Mouse (Mus musculus): Measurements from ENCODE around the gene Map3k6. TPM values are rescaled to one million over a fixed set of nuclear protein-coding genes. Genes with fewer than 3 reads are reported as not detected.

The Map3k6 gene
- polyA plus RNA-seq, 1 experiment = 1.6 TPM

DNA sequence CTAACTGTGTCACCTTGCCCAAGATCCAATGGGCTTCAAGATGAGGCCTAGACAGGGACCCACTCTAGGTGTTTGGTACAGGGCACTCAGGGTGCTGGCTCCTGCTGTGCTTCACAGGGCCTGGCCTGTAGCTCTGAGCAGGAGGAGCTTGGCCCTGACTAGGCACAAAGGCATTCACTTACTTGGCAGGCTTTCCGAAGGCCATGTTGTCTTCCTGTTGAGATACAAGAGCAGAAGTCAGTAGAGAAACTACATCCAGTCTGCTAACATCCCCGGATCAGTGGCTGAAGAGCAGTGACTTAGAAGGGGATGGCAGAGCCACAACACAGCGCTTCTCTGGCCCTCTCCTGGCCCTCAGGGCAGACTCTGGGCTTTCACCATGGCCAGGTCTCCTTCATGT lies 29.0 kb downstream of the Map3k6 start:
- TF ChIP-seq CTCF (IDR thresholded peaks at IDR 0.05; ENCODE audit: low read depth, low read length) = no peak
- TF ChIP-seq POLR2A (IDR thresholded peaks at IDR 0.05; ENCODE audit: borderline replicate concordance, low read depth, low read length) = no peak
- Histone ChIP-seq H3K4me3 (ENCODE audit: insufficient read depth, low read length) (no peak overlapping the region), H3K4me1 (ENCODE audit: control insufficient read depth, insufficient read depth, low read length) (no peaks in the 10 kb centered on the region), H3K27ac (ENCODE audit: insufficient read depth, low read depth, low read length) (no peak overlapping the region)

GRCm38 (mm10) chr4:133270929-133271328 lies 30.3 kb downstream of the Map3k6 start:
- Histone ChIP-seq H3K4me1 (ENCODE audit: control insufficient read depth, insufficient read depth, low read length) (peaks cover 6% of the 10 kb centered on the region), H3K4me3 (ENCODE audit: insufficient read depth, low read length) (no peak overlapping the region), H3K27ac (ENCODE audit: insufficient read depth, low read depth, low read length) (no peak overlapping the region)
- no peak for TF ChIP-seq CTCF (IDR thresholded peaks at IDR 0.05; ENCODE audit: low read depth, low read length)
- TF ChIP-seq POLR2A (IDR thresholded peaks at IDR 0.05; ENCODE audit: borderline replicate concordance, low read depth, low read length) = no peak

DNA sequence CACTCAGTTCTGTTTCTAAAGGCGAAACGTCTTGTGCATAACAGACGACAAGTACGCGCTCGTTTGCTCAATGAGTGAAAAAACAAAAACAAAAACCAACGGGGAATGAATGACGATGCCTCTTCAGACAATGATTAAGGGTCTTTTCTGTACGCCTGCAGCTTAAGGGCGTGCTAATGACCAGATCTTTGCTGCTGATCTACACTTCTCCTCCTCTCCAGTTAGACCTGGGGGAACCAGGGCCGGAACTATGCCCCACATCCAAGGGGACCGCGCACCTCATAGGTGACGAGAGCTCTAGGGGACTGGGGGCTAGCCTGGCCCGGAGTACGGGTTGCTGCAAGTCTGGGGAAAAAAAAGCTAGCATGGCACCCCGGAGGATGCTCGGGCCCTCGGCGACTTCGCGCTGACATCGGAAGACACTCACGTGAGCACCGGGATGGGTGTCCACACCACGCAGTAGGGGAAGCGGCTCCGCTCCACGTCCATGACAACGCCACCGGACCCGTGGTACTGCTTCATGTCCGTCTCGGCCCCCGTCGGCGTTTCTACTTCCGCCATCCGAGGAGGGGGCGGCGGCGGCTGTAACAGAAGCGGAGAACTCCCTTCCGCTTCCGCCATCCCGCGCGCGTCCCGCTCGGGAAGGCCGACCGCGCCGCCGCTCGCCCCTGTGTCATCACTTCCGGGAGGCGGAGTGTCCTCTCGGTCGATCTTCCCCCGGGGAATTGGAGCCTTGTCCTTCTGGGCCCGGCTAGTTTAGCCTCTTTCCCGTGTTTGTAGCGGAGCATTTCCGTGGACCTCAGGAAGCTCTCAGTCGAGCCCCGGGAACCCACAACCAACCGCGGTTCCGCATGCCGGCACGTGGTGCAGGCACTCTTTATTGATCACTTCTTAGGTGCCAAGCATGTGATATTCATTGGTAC lies 36.7 kb downstream of the Map3k6 start, which contains the start of gene Tmem222:
TSS of gene Tmem222 (minus strand) at position 689 of the 923 bp plus-strand sequence.
- Histone ChIP-seq H3K4me3 (ENCODE audit: insufficient read depth, low read length) (peak within 1 kb of the TSS; percentile 80), H3K27ac (ENCODE audit: insufficient read depth, low read depth, low read length) (peak within 1 kb of the TSS; percentile 68), H3K4me1 (ENCODE audit: control insufficient read depth, insufficient read depth, low read length) (peaks cover 18% of the 10 kb centered on the region)
- TF ChIP-seq POLR2A (IDR thresholded peaks at IDR 0.05; ENCODE audit: borderline replicate concordance, low read depth, low read length) = no peak
- no peak for TF ChIP-seq CTCF (IDR thresholded peaks at IDR 0.05; ENCODE audit: low read depth, low read length)

GRCm38 (mm10) chr4:133278067-133278466 lies 37.4 kb downstream of the Map3k6 start:
- Histone ChIP-seq H3K27ac (ENCODE audit: insufficient read depth, low read depth, low read length) (peak overlapping the region; percentile 68), H3K4me1 (ENCODE audit: control insufficient read depth, insufficient read depth, low read length) (peaks cover 18% of the 10 kb centered on the region), H3K4me3 (ENCODE audit: insufficient read depth, low read length) (peak overlapping the region; percentile 80)
- TF ChIP-seq POLR2A (IDR thresholded peaks at IDR 0.05; ENCODE audit: borderline replicate concordance, low read depth, low read length) (no peak), CTCF (IDR thresholded peaks at IDR 0.05; ENCODE audit: low read depth, low read length) (no peak)

- no peak overlapping the region for H3K4me3 ChIP-seq (ENCODE audit: insufficient read depth, low read length)
- TF ChIP-seq CTCF (IDR thresholded peaks at IDR 0.05; ENCODE audit: low read depth, low read length) (no peak), POLR2A (IDR thresholded peaks at IDR 0.05; ENCODE audit: borderline replicate concordance, low read depth, low read length) (no peak)
- H3K27ac ChIP-seq (ENCODE audit: insufficient read depth, low read depth, low read length) = peak overlapping the region; percentile 68; the same call in 1 of the 2 replicates
- peaks cover 18% of the 10 kb centered on the region for H3K4me1 ChIP-seq (ENCODE audit: control insufficient read depth, insufficient read depth, low read length)
These were observed 37.9 kb downstream of the Map3k6 start for GRCm38 (mm10) chr4:133278482-133278881.

DNA sequence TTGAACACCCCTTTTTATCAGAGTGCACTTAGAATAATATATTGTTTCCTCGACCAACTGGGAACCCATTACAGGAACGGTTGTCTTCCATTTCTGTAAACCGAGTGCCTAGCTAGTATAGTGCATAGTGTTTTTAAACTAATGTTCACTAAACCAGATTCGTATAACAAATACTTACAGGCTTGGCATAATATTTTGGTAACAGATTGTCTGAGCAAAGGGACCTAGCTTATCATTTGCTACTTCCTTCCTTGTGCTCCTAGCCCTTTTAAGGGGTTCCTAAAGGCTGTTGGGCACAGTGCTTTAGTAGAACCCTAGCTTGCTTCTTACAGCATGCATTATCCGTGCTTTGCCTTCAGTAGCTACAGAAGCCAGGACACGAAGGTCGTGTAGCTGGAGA lies 40.9 kb downstream of the Map3k6 start:
- Histone ChIP-seq H3K4me1 (ENCODE audit: control insufficient read depth, insufficient read depth, low read length) (peaks cover 9% of the 10 kb centered on the region), H3K27ac (ENCODE audit: insufficient read depth, low read depth, low read length) (no peak overlapping the region), H3K4me3 (ENCODE audit: insufficient read depth, low read length) (no peak overlapping the region)
- no peak for TF ChIP-seq CTCF (IDR thresholded peaks at IDR 0.05; ENCODE audit: low read depth, low read length)
- no peak for TF ChIP-seq POLR2A (IDR thresholded peaks at IDR 0.05; ENCODE audit: borderline replicate concordance, low read depth, low read length)

- Histone ChIP-seq H3K4me3 (ENCODE audit: insufficient read depth, low read length) (no peak overlapping the region), H3K4me1 (ENCODE audit: control insufficient read depth, insufficient read depth, low read length) (peaks cover 9% of the 10 kb centered on the region), H3K27ac (ENCODE audit: insufficient read depth, low read depth, low read length) (no peak overlapping the region)
- no peak for TF ChIP-seq CTCF (IDR thresholded peaks at IDR 0.05; ENCODE audit: low read depth, low read length)
- no peak for TF ChIP-seq POLR2A (IDR thresholded peaks at IDR 0.05; ENCODE audit: borderline replicate concordance, low read depth, low read length)
These were observed 41.4 kb downstream of the Map3k6 start for GRCm38 (mm10) chr4:133281951-133282481.

- no peak overlapping the region for H3K4me3 ChIP-seq (ENCODE audit: insufficient read depth, low read length)
- peaks cover 9% of the 10 kb centered on the region for H3K4me1 ChIP-seq (ENCODE audit: control insufficient read depth, insufficient read depth, low read length)
- TF ChIP-seq CTCF (IDR thresholded peaks at IDR 0.05; ENCODE audit: low read depth, low read length) = no peak
- TF ChIP-seq POLR2A (IDR thresholded peaks at IDR 0.05; ENCODE audit: borderline replicate concordance, low read depth, low read length) = no peak
- H3K27ac ChIP-seq (ENCODE audit: insufficient read depth, low read depth, low read length) = no peak overlapping the region
These were observed 42.0 kb downstream of the Map3k6 start for GRCm38 (mm10) chr4:133282656-133283055.

DNA sequence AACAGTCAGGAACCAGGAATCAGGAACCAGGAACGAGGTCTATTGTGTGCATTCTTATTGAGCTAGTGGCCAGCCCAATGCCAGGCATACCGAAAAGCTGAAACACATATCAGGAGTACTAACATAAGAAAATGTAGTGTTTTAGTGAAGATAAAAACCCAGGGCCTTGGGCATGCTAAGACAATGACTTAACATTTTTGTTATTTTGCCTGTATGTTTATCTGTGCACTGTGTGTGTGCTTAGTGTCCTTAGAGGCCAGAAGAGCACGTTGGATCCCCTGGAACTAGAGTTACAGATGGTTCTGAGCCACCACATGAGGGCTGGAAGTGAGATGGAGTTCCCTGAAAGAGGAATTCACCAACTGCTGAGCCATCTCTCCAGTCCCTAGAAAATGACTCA lies 44.7 kb downstream of the Map3k6 start:
- TF ChIP-seq POLR2A (IDR thresholded peaks at IDR 0.05; ENCODE audit: borderline replicate concordance, low read depth, low read length) = no peak
- TF ChIP-seq CTCF (IDR thresholded peaks at IDR 0.05; ENCODE audit: low read depth, low read length) = no peak
- H3K27ac ChIP-seq (ENCODE audit: insufficient read depth, low read depth, low read length) = no peak overlapping the region
- no peaks in the 10 kb centered on the region for H3K4me1 ChIP-seq (ENCODE audit: control insufficient read depth, insufficient read depth, low read length)
- H3K4me3 ChIP-seq (ENCODE audit: insufficient read depth, low read length) = no peak overlapping the region

DNA sequence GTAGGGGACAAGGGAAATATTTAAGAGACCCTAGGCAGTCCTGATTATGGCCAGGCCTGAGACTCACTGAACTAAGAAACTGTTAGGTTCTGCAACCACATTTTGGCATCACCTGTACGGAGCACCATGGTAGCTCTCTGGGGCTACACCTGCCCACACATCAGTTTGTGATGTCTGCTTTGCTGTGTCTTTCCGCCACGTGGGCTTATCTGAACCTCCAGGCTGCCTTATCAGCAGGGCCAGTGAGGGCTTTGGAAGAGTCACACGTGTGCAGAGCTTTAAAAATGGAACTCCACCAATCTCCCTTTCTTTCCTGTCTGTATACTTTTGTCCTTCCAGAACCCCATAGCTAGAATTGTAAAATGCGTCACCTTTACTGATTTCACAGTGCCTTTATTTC lies 45.3 kb downstream of the Map3k6 start:
- Histone ChIP-seq H3K27ac (ENCODE audit: insufficient read depth, low read depth, low read length) (no peak overlapping the region), H3K4me3 (ENCODE audit: insufficient read depth, low read length) (no peak overlapping the region), H3K4me1 (ENCODE audit: control insufficient read depth, insufficient read depth, low read length) (no peaks in the 10 kb centered on the region)
- no peak for TF ChIP-seq CTCF (IDR thresholded peaks at IDR 0.05; ENCODE audit: low read depth, low read length)
- TF ChIP-seq POLR2A (IDR thresholded peaks at IDR 0.05; ENCODE audit: borderline replicate concordance, low read depth, low read length) = no peak

Measured in bone marrow macrophage, adult 2 months (primary cell).